Mouse (Mus musculus) retina, embryonic 14.5 days (tissue): ENCODE results near the gene Hpn.
A peak's percentile ranks its signal among the peaks of the same experiment; 100 is the strongest.

Experiments
- DNase-seq: peaks from one replicate; pipeline ENCODE4 v3.0.0-alpha.2; 2015; ENCODE audit warnings: low spot score

Gene Hpn

GRCm38 (mm10) chr7:31081106-31081505 lies 34.0 kb downstream of the Hpn start:
- no peak for DNase-seq

GRCm38 (mm10) chr7:31080611-31081010 lies 34.5 kb downstream of the Hpn start:
- no peak for DNase-seq

- no peak for DNase-seq
These were observed 35.4 kb downstream of the Hpn start for GRCm38 (mm10) chr7:31079670-31080069.

GRCm38 (mm10) chr7:31077885-31078445 lies 37.1 kb downstream of the Hpn start:
- DNase-seq, result peak; percentile 88

- DNase-seq, result peak; percentile 63
These were observed 37.6 kb downstream of the Hpn start for GRCm38 (mm10) chr7:31077470-31077869.

- no peak for DNase-seq
These were observed 38.6 kb downstream of the Hpn start, which contains the start of gene Fxyd3 for GRCm38 (mm10) chr7:31076492-31076891. Gene Fxyd3 (minus strand): TSS chr7:31076704.

- no peak for DNase-seq
These were observed 40.4 kb downstream of the Hpn start for GRCm38 (mm10) chr7:31074713-31075069.

- DNase-seq, result no peak
These were observed 40.9 kb downstream of the Hpn start for GRCm38 (mm10) chr7:31074061-31074712.

GRCm38 (mm10) chr7:31073546-31073945 lies 41.5 kb downstream of the Hpn start:
- no peak for DNase-seq

- DNase-seq, result no peak
These were observed 42.8 kb downstream of the Hpn start for GRCm38 (mm10) chr7:31072326-31072725.

GRCm38 (mm10) chr7:31070324-31070723 lies 44.8 kb downstream of the Hpn start:
- no peak for DNase-seq

GRCm38 (mm10) chr7:31069491-31069890 lies 45.6 kb downstream of the Hpn start:
- DNase-seq, result no peak

- DNase-seq, result no peak
These were observed 47.3 kb downstream of the Hpn start for GRCm38 (mm10) chr7:31067836-31068235.

- no peak for DNase-seq
These were observed 52.0 kb downstream of the Hpn start for GRCm38 (mm10) chr7:31063074-31063560.

- DNase-seq, result no peak
These were observed 54.5 kb downstream of the Hpn start for GRCm38 (mm10) chr7:31060621-31061010.

- no peak for DNase-seq
These were observed 55.0 kb downstream of the Hpn start for GRCm38 (mm10) chr7:31059919-31060620.

- DNase-seq, result peak; percentile 89
These were observed 56.0 kb downstream of the Hpn start, which contains the start of gene Lgi4 for GRCm38 (mm10) chr7:31059108-31059507. Gene Lgi4 (plus strand): TSS chr7:31059342.

- DNase-seq, result no peak
These were observed 56.9 kb downstream of the Hpn start for GRCm38 (mm10) chr7:31058211-31058610.

GRCm38 (mm10) chr7:31057730-31058129 lies 57.4 kb downstream of the Hpn start:
- DNase-seq, result no peak

GRCm38 (mm10) chr7:31057071-31057470 lies 58.0 kb downstream of the Hpn start, which contains the start of gene Fxyd1:
Gene Fxyd1 (minus strand): TSS chr7:31057199.
- DNase-seq, result no peak

- DNase-seq, result no peak
These were observed 58.6 kb downstream of the Hpn start for GRCm38 (mm10) chr7:31056448-31056847.

- no peak for DNase-seq
These were observed 59.2 kb downstream of the Hpn start for GRCm38 (mm10) chr7:31055883-31056282.

GRCm38 (mm10) chr7:31055354-31055824 lies 59.7 kb downstream of the Hpn start:
- peak; percentile 51 for DNase-seq
